Mouse (Mus musculus) neural tube, embryonic 11.5 days (tissue): ENCODE measurements around the gene Taf5. TPM values are rescaled to one million over a fixed set of nuclear protein-coding genes. Genes with fewer than 3 reads are reported as not detected.
A peak's percentile ranks its signal among the peaks of the same experiment; 100 is the strongest.

Source experiments
- ATAC-seq: fragments of 200-750 bp; cut with Nextera tagmentation; 2 replicates; pipeline ENCODE4 v1.8.0; 2017; ENCODE audit warnings: moderate number of reproducible peaks, mild to moderate bottlenecking, moderate TSS enrichment, moderate library complexity; ENCODE audit not compliant: insufficient read depth, low FRiP score, low TSS enrichment
- DNase-seq: peaks from one replicate; pipeline ENCODE4 v3.0.0-alpha.2; 2015; ENCODE audit warnings: low spot score
- H3K27ac ChIP-seq: fragments of 300-500 bp; sonication (generic); 2 replicates; pipeline ENCODE4 v1.5.1; 2014; ENCODE audit warnings: low read depth, mild to moderate bottlenecking, low read length
- H3K27me3 ChIP-seq: fragments of 300-500 bp; sonication (generic); 2 replicates; pipeline ENCODE4 v1.6.1; 2014; ENCODE audit warnings: mild to moderate bottlenecking, low read length, mixed read lengths; ENCODE audit not compliant: control insufficient read depth, insufficient read depth
- H3K36me3 ChIP-seq: fragments of 300-500 bp; sonication (generic); 2 replicates; pipeline ENCODE4 v1.6.1; 2014; ENCODE audit warnings: mild to moderate bottlenecking, low read length, moderate library complexity, mixed read lengths; ENCODE audit not compliant: control insufficient read depth, insufficient read depth
- H3K4me1 ChIP-seq: fragments of 300-500 bp; sonication (generic); 2 replicates; pipeline ENCODE4 v1.6.1; 2014; ENCODE audit warnings: low read length, mixed read lengths; ENCODE audit not compliant: control insufficient read depth, insufficient read depth
- H3K4me2 ChIP-seq: fragments of 300-500 bp; sonication (generic); 2 replicates; pipeline ENCODE4 v1.6.1; 2014; ENCODE audit warnings: low read depth, mild to moderate bottlenecking, moderate library complexity
- H3K4me3 ChIP-seq: fragments of 300-500 bp; sonication (generic); 2 replicates; pipeline ENCODE4 v1.5.1; 2014; ENCODE audit warnings: low read depth, low read length
- H3K9ac ChIP-seq: fragments of 300-500 bp; sonication (generic); 2 replicates; pipeline ENCODE4 v1.6.1; 2014; ENCODE audit warnings: mild to moderate bottlenecking, low read length
- H3K9me3 ChIP-seq: fragments of 300-500 bp; sonication (generic); 2 replicates; pipeline ENCODE4 v1.6.1; 2016; ENCODE audit warnings: low read length; ENCODE audit not compliant: control insufficient read depth
- WGBS: fragments of 180-500 bp; shearing (Covaris S2); extraction: QIAGEN DNeasy Blood & Tissue Kit; methylation state at CpG from one replicate; pipeline ENCODE4 v1.1.7; 2014; 5-methylcytosine and 5-hydroxymethylcytosine counted together
- polyA plus RNA-seq: library from polyadenylated mRNA; unstranded; fragments of >200 nt; fragmentation: Nextera tagmentation; extraction: Ambion mirVana; gene quantifications from 2 replicates; pipeline ENCODE4 v1.2.1, GENCODE M21; 2014

Taf5 gene
- polyA plus RNA-seq, 1 experiment from 2014 or later, result 10.3 TPM

DNA sequence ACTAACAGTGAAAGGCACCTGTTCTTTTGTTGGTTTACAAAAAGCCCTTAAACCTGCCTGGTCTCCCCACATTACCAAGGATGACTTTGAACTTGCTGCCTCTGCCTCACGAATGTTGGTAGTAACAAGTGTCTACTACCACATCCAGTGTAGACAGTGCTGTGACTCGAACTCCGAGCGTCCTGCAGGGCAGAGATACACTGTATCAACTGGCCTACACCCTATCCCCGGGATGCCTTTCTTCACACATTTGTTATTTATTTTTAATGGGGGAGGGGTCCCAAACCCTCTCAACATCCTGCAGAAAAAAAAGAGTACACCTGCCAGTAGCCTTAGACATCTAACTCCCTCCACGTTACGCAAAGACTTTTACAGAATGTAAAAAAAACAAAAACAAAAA is 17.7 kb upstream of the Taf5 start:
- Histone ChIP-seq H3K4me1 (peaks cover 10% of the 10 kb centered on the region), H3K27ac (0 out of 2 replicates have a peak overlapping the region, but pooled peaks have one; percentile 94), H3K9me3 (no peaks in the 10 kb centered on the region), H3K4me3 (peak overlapping the region; percentile 84), H3K9ac (peak overlapping the region; percentile 93), H3K36me3 (peaks cover 3% of the 10 kb centered on the region; the same call in 1 of the 2 replicates), H3K4me2 (peak overlapping the region; percentile 71), H3K27me3 (no peaks in the 10 kb centered on the region)
- WGBS, result 9% methylated on average over 7 of the region's 7 CpGs
- no peak for DNase-seq
- ATAC-seq, result no peak

DNA sequence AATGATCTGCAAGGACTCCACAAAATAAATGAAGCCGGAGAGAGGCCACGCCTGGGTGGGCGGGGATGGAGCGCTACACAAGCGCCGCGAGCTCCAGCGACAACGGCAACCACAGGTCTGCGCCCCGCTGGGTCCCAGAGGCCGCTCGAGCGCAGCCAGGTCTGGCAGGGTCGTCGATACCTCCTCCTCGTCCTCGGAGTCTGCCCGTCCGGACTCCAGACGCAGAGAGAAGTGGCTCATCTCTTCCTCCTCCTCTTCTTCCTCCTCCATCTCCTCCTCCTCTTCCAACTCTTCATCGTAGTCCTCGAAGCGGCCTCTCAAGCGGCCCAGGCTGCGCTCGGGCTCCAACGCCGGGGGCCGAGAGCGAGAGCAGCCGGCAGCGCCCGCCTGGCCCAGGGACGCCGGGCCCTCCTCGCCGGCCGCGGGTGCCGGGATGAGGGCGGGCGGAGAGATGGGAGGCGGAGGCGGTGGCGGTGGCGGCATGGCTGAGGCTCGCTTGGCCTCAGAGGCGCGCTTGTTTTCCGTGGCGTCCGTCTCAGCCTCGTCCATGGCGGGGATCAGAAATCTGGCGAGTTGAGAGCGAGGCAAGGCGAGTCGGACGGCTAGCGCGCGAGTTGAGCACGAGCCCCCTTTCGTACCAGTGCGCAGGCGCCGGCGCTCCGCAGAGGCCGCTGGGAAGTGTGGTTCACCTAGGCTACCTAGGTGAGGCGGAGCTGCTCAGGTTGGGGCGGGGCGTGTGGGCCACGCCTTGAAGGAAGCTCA is 17.1 kb upstream of the Taf5 start, which contains the start of gene Pcgf6:
TSS of gene Pcgf6 (minus strand) at position 636 of the 762 bp plus-strand sequence.
- ATAC-seq (peak; percentile 92), DNase-seq (peak; percentile 88)
- Histone ChIP-seq H3K9me3 (no peaks in the 10 kb centered on the region), H3K9ac (peak within 1 kb of the TSS; percentile 93), H3K27ac (peak within 1 kb of the TSS; percentile 94), H3K4me3 (peak within 1 kb of the TSS; percentile 84), H3K4me2 (peak within 1 kb of the TSS; percentile 71), H3K27me3 (no peaks in the 10 kb centered on the region), H3K4me1 (peaks cover 10% of the 10 kb centered on the region), H3K36me3 (peaks cover 3% of the 10 kb centered on the region; the same call in 1 of the 2 replicates)
- under 1% methylated on average over 75 of the region's 75 CpGs for WGBS

DNA sequence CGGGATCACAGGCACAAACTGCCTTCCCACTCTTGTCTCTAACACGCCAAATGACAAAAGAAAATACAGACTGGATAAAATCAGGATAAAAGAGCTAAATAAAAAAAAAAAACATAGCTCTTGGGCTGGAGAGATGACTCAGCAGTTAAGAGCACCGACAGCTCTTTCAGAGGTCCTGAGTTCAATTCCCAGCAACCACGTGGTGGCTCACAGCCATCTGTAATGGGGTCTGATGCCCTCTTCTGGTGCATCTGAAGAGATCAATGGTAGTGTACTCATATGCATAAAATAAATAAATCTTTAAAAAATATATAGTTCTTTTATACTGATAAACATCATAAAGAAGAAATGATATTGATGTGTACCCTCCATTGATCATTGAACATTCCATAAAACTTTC is 14.6 kb upstream of the Taf5 start:
- Histone ChIP-seq H3K9ac (no peak overlapping the region), H3K4me3 (no peak overlapping the region), H3K27me3 (no peaks in the 10 kb centered on the region), H3K4me2 (no peak overlapping the region), H3K27ac (no peak overlapping the region), H3K36me3 (no peaks in the 10 kb centered on the region), H3K4me1 (peaks cover 10% of the 10 kb centered on the region), H3K9me3 (no peaks in the 10 kb centered on the region)
- DNase-seq, result no peak
- 93% methylated on average over 4 of the region's 4 CpGs for WGBS
- ATAC-seq, result no peak

DNA sequence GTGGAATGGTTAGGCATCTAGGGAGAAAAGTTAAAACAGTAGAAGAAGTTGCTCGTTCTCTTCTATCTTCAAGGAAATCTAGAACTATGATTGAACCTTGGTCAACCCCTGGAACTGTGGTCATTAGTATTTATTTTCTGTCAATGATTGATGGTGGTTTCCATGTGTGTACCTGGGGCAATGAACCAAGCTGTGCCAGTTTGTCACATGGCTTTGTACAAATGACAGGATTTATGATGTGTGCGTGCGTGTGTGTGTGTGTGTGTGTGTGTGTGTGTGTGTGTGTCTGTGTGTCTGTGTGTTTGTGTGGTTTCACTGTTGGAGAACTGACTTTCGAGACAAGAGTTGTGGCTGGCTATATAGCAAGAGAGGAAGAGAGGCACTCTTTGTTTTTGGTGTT is 14.1 kb upstream of the Taf5 start:
- no peak overlapping the region for H3K4me2 ChIP-seq
- 77% methylated on average over 4 of the region's 4 CpGs for WGBS
- H3K4me1 ChIP-seq, result peaks cover 10% of the 10 kb centered on the region
- H3K27ac ChIP-seq, result no peak overlapping the region
- H3K9me3 ChIP-seq, result no peaks in the 10 kb centered on the region
- DNase-seq (no peak), ATAC-seq (no peak)
- no peak overlapping the region for H3K9ac ChIP-seq
- H3K27me3 ChIP-seq, result no peaks in the 10 kb centered on the region
- no peaks in the 10 kb centered on the region for H3K36me3 ChIP-seq
- H3K4me3 ChIP-seq, result no peak overlapping the region

DNA sequence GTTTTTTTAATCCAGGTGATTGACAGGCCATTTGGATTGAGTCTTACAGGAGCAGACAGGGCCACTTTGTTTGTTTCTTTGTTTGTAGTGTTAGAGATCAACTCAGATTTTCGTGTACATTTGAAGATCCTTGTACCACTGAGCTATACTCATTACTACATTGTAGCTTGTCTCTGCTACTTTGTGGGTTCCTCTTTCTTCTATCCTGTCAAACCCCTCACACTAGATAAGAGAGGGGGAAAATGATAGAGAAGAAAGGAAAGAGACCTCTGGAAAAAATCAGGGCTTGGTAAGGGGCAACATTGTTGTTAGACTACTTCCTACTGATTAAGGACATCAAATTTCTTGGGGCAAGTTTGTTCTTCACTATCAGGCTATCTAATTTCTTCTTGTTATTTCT is 9.9 kb upstream of the Taf5 start:
- Histone ChIP-seq H3K4me1 (no peaks in the 10 kb centered on the region), H3K27ac (no peak overlapping the region), H3K4me3 (no peak overlapping the region), H3K9ac (no peak overlapping the region), H3K4me2 (no peak overlapping the region), H3K27me3 (no peaks in the 10 kb centered on the region), H3K9me3 (no peaks in the 10 kb centered on the region), H3K36me3 (no peaks in the 10 kb centered on the region)
- ATAC-seq, result no peak
- DNase-seq, result no peak
- 68% methylated on average over 1 of the region's 1 CpGs for WGBS

DNA sequence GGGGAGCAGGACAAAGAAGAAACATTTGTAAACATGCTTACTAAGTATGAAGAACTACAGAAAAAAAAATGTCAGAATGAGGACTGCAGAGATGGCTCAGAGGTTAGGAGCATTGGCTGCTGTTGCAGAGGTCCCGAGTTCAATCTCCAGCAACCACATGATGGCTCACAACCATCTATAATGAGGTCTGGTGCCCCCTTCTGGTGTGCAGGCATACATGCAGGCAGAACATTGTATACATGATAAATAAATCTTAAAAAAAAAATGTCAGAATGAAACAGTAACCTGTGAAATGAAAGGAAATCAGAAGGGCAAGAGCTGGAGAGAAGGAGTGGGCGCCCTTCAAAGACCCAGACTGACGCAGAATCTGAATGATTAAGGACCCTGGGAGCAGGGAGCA is 1.7 kb upstream of the Taf5 start:
- WGBS, result 95% methylated on average over 3 of the region's 3 CpGs
- no peak overlapping the region for H3K27ac ChIP-seq
- DNase-seq (no peak), ATAC-seq (no peak)
- H3K4me3 ChIP-seq, result no peak overlapping the region
- H3K36me3 ChIP-seq, result no peaks in the 10 kb centered on the region
- peaks cover 6% of the 10 kb centered on the region; the same call in 1 of the 2 replicates for H3K4me1 ChIP-seq
- no peak overlapping the region for H3K9ac ChIP-seq
- H3K9me3 ChIP-seq, result no peaks in the 10 kb centered on the region
- H3K4me2 ChIP-seq, result no peak overlapping the region
- H3K27me3 ChIP-seq, result no peaks in the 10 kb centered on the region

DNA sequence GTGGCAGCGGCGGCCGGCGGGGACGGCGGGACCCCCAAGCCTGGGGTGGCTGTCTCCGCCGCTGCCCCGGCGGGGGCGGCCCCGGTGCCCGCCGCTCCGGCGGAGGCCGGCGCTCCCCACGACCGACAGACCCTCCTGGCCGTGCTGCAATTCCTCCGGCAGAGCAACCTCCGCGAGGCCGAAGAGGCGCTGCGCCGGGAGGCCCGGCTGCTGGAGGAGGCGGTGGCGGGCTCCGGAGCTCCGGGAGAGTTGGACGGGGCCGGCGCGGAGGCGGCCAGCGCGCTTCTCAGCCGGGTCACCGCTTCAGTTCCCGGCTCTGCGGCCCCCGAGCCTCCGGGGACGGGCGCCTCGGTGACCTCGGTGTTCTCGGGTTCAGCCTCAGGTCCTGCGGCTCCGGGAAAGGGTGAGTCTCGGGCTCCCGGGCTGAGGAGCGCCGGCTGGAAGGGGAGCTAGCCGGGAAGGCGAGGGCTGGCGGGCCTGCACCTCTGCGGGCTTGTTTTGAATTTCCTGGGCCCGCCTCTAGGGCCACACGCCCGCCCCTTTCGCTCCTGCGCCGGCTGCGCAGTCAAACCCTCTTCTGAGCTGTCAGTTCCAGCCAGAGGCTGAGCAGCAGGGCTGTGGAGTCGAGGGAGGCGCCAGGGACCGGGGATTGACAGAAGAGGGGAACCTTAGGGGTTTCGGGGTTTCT is 522 bp downstream of the Taf5 start:
- H3K27ac ChIP-seq, result peak overlapping the region; percentile 75
- 1% methylated on average over 36 of the region's 72 CpGs for WGBS
- H3K4me2 ChIP-seq, result peak overlapping the region; percentile 65
- no peaks in the 10 kb centered on the region for H3K9me3 ChIP-seq
- H3K36me3 ChIP-seq, result no peaks in the 10 kb centered on the region; the same call in 1 of the 2 replicates
- H3K27me3 ChIP-seq, result no peaks in the 10 kb centered on the region
- DNase-seq (peak; percentile 87), ATAC-seq (peak; percentile 86)
- peaks cover 6% of the 10 kb centered on the region; the same call in 1 of the 2 replicates for H3K4me1 ChIP-seq
- H3K4me3 ChIP-seq, result peak overlapping the region; percentile 99
- H3K9ac ChIP-seq, result peak overlapping the region; percentile 90

DNA sequence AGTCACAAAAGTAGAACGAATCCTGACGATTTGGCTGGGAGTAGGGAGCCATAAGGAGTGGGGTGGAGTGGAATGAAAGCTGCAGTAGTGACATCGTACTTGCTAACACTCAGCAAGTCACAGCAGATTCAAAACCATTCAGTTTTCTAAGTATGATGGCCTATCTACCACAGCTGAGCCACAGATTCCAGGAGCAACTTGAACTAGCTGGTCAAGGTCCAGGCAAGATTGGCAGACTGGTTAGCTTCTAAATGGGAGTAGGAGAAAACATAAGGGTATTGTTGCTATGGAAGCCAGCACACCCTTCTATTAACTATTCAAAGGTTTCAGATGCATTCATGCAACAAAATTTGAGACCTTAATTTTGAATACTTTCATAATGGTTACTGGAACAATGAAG is 20.7 kb downstream of the Taf5 start:
- peaks cover 6% of the 10 kb centered on the region for H3K4me1 ChIP-seq

More for the DNA sequence above, 20.7 kb downstream of the Taf5 start:
- no peak for ATAC-seq
- no peak for DNase-seq
- Histone ChIP-seq H3K27me3 (no peaks in the 10 kb centered on the region), H3K27ac (no peak overlapping the region), H3K9me3 (no peaks in the 10 kb centered on the region), H3K4me2 (no peak overlapping the region), H3K9ac (no peak overlapping the region), H3K4me3 (no peak overlapping the region), H3K36me3 (peaks cover 2% of the 10 kb centered on the region; the same call in 1 of the 2 replicates)
- 89% methylated on average over 3 of the region's 3 CpGs for WGBS
